Mouse (Mus musculus) lung, postnatal 0 days (tissue): Measurements from ENCODE around the gene Ptgis.

ENCODE experiments used
- CTCF ChIP-seq: IDR thresholded peaks from 2 replicates; pipeline ENCODE4 v1.5.1; 2016; ENCODE audit warnings: antibody characterized with exemption, mild to moderate bottlenecking
- EP300 ChIP-seq: IDR thresholded peaks from 2 replicates; pipeline ENCODE4 v1.6.1; 2016; ENCODE audit warnings: antibody characterized with exemption, mild to moderate bottlenecking, control low read depth

GRCm38 (mm10) chr2:167243831-167244563, 3.6 kb upstream of the Ptgis start:
- TF ChIP-seq CTCF (no peak), EP300 (peak; percentile 56; the same call in 1 of the 2 replicates)
